Mouse (Mus musculus) megakaryocyte, embryonic 14.5 days (primary cell): ENCODE results near the gene Olfr1094. TPM values are rescaled to one million over a fixed set of nuclear protein-coding genes. Genes with fewer than 3 reads are reported as not detected.

Source experiments
- H3K27me3 ChIP-seq: replicated peaks from 2 replicates; pipeline ENCODE3; 2012; ENCODE audit warnings: inconsistent platforms
- H3K36me3 ChIP-seq: replicated peaks from 2 replicates; pipeline ENCODE3; 2012; ENCODE audit warnings: low read length, inconsistent platforms, mixed read lengths
- H3K4me1 ChIP-seq: 2 replicates; pipeline ENCODE4 v1.6.1; 2012; ENCODE audit warnings: inconsistent platforms
- H3K4me3 ChIP-seq: replicated peaks from 2 replicates; pipeline ENCODE3; 2012; ENCODE audit warnings: moderate library complexity, mild to moderate bottlenecking, inconsistent platforms
- H3K9me3 ChIP-seq: 2 replicates; pipeline ENCODE4 v1.6.1; 2012; ENCODE audit warnings: inconsistent platforms
- FLI1 ChIP-seq: IDR thresholded peaks from 2 replicates; pipeline ENCODE4 v1.6.1; 2012; ENCODE audit warnings: low read length, inconsistent platforms, mixed read lengths
- GATA1 ChIP-seq: IDR thresholded peaks from 3 replicates; pipeline ENCODE4 v1.6.1; 2012; ENCODE audit warnings: mixed read lengths, low read length, inconsistent platforms, borderline replicate concordance
- polyA plus RNA-seq: library from polyadenylated mRNA; stranded (reverse); fragments of >175 nt; gene quantifications from 2 replicates; pipeline ENCODE4 v1.2.3, GENCODE M21; 2012; ENCODE audit warnings: low replicate concordance; ENCODE audit not compliant: insufficient read depth

Gene Olfr1094
- not detected in 2 replicates for polyA plus RNA-seq

GRCm38 (mm10) chr2:86824363-86824762 lies at the start of gene Olfr1094:
Gene Olfr1094 (plus strand): TSS chr2:86824663.
- no peaks in the 10 kb centered on the region for H3K36me3 ChIP-seq
- TF ChIP-seq GATA1 = no peak
- no peak for TF ChIP-seq FLI1
- no peaks in the 10 kb centered on the region for H3K27me3 ChIP-seq
- H3K4me3 ChIP-seq = no peak within 1 kb of the TSS
- no peaks in the 10 kb centered on the region for H3K4me1 ChIP-seq
- no peaks in the 10 kb centered on the region for H3K9me3 ChIP-seq

GRCm38 (mm10) chr2:86782179-86782578 lies 42.3 kb upstream of the Olfr1094 start, which contains the start of gene Olfr1093:
Gene Olfr1093 (plus strand): TSS chr2:86782479.
- Histone ChIP-seq H3K9me3 (no peaks in the 10 kb centered on the region), H3K4me1 (no peaks in the 10 kb centered on the region)
- no peak for TF ChIP-seq FLI1

GRCm38 (mm10) chr2:86809918-86810317 lies 14.5 kb upstream of the Olfr1094 start, which contains the start of gene Olfr141:
Gene Olfr141 (minus strand): TSS chr2:86810018.
- TF ChIP-seq GATA1 (no peak), FLI1 (no peak)
- H3K9me3 ChIP-seq = no peaks in the 10 kb centered on the region
- H3K4me1 ChIP-seq = no peaks in the 10 kb centered on the region
- H3K36me3 ChIP-seq = no peaks in the 10 kb centered on the region
- H3K4me3 ChIP-seq = no peak within 1 kb of the TSS
- H3K27me3 ChIP-seq = no peaks in the 10 kb centered on the region

More at GRCm38 (mm10) chr2:86782179-86782578, 42.3 kb upstream of the Olfr1094 start, which contains the start of gene Olfr1093:
- no peaks in the 10 kb centered on the region for H3K36me3 ChIP-seq
- no peak within 1 kb of the TSS for H3K4me3 ChIP-seq
- H3K27me3 ChIP-seq = no peaks in the 10 kb centered on the region

- Histone ChIP-seq H3K4me1 (no peaks in the 10 kb centered on the region), H3K27me3 (no peaks in the 10 kb centered on the region), H3K4me3 (no peak within 1 kb of the TSS), H3K9me3 (no peaks in the 10 kb centered on the region), H3K36me3 (no peaks in the 10 kb centered on the region)
- TF ChIP-seq GATA1 (no peak), FLI1 (no peak)
These were observed 27.1 kb downstream of the Olfr1094 start, which contains the start of gene Olfr1095 for GRCm38 (mm10) chr2:86851596-86851995. Gene Olfr1095 (minus strand): TSS chr2:86851696.

GRCm38 (mm10) chr2:86874702-86875101 lies 50.2 kb downstream of the Olfr1094 start, which contains the start of gene Gm13723:
Gene Gm13723 (minus strand): TSS chr2:86874802.
- Histone ChIP-seq H3K36me3 (no peaks in the 10 kb centered on the region), H3K4me1 (no peaks in the 10 kb centered on the region), H3K27me3 (no peaks in the 10 kb centered on the region), H3K9me3 (no peaks in the 10 kb centered on the region), H3K4me3 (no peak within 1 kb of the TSS)
- no peak for TF ChIP-seq GATA1
- no peak for TF ChIP-seq FLI1

Other genes with a start within 250 kb of the Olfr1094 start
- gene Olfr1082, start 225.7 kb upstream of the Olfr1094 start, polyA plus RNA-seq = not detected in 2 replicates
- gene Olfr1084, start 184.9 kb upstream of the Olfr1094 start, polyA plus RNA-seq = not detected in 2 replicates
- gene Olfr1085, start 162.6 kb upstream of the Olfr1094 start, polyA plus RNA-seq = not detected in 2 replicates
- not detected in 2 replicates for gene Olfr1086, start 144.6 kb upstream of the Olfr1094 start, polyA plus RNA-seq
- gene Olfr1087, start 126.3 kb upstream of the Olfr1094 start, polyA plus RNA-seq = not detected in 2 replicates
- gene Olfr1089, start 91.0 kb upstream of the Olfr1094 start, polyA plus RNA-seq = not detected in 2 replicates
- not detected in 2 replicates for gene Olfr1090, start 65.7 kb upstream of the Olfr1094 start, polyA plus RNA-seq
- gene Olfr1093, start 42.2 kb upstream of the Olfr1094 start, polyA plus RNA-seq = 0.12 TPM in 1 of 2 replicates, not detected in the other
- not detected in 2 replicates for gene Olfr141, start 14.6 kb upstream of the Olfr1094 start, polyA plus RNA-seq
- gene Olfr1095, start 27.0 kb downstream of the Olfr1094 start, polyA plus RNA-seq = 4.0 TPM in 1 of 2 replicates, not detected in the other
- gene Gm13723, start 50.1 kb downstream of the Olfr1094 start, polyA plus RNA-seq = not detected in 2 replicates
- not detected in 2 replicates for gene Olfr1097, start 67.6 kb downstream of the Olfr1094 start, polyA plus RNA-seq
- not detected in 2 replicates for gene Olfr1098, start 99.9 kb downstream of the Olfr1094 start, polyA plus RNA-seq
- gene Olfr1099, start 136.0 kb downstream of the Olfr1094 start, polyA plus RNA-seq = not detected in 2 replicates
- gene Olfr1100, start 155.3 kb downstream of the Olfr1094 start, polyA plus RNA-seq = not detected in 2 replicates
- gene Olfr1101, start 166.6 kb downstream of the Olfr1094 start, polyA plus RNA-seq = not detected in 2 replicates
- gene Olfr1102, start 173.7 kb downstream of the Olfr1094 start, polyA plus RNA-seq = not detected in 2 replicates
- not detected in 2 replicates for gene Olfr1104, start 202.4 kb downstream of the Olfr1094 start, polyA plus RNA-seq
- gene Olfr1105, start 211.9 kb downstream of the Olfr1094 start, polyA plus RNA-seq = 0.02 TPM in 1 of 2 replicates, not detected in the other
- gene Olfr1106, start 227.6 kb downstream of the Olfr1094 start, polyA plus RNA-seq = not detected in 2 replicates